Mouse (Mus musculus): Measurements from ENCODE around the gene Tor1aip1. TPM values are rescaled to one million over a fixed set of nuclear protein-coding genes. Genes with fewer than 3 reads are reported as not detected.

Gene Tor1aip1
- polyA plus RNA-seq, 3 experiments from 2014 or later: 91.3 to 114 (median 98.0) TPM

Other genes with a start within 250 kb of the Tor1aip1 start
- gene Qsox1, start 223.6 kb downstream of the Tor1aip1 start, polyA plus RNA-seq (2017; shearing (Covaris generic)): 10 to 100 TPM; 39.2 to 46.8 (median 44.1) TPM
- 10 to 100 TPM in 1 of 3 experiments, 1 to 10 TPM in 2; 8.7 to 12.8 (median 9.7) TPM for gene Cep350, start 63.2 kb downstream of the Tor1aip1 start, polyA plus RNA-seq (2017; shearing (Covaris generic))
- gene Tor1aip2, start 1.1 kb downstream of the Tor1aip1 start, polyA plus RNA-seq (2017; shearing (Covaris generic)): 10 to 100 TPM; 35.2 to 50.4 (median 37.2) TPM
- not detected for gene Fam163a, start 168.5 kb upstream of the Tor1aip1 start, polyA plus RNA-seq (2017; shearing (Covaris generic))

All from inflammation-experienced regulatory T-cells, adult 6 months (primary cell).